Mouse (Mus musculus): Measurements from ENCODE around the gene Rnf115.
"Not testable (repeated sequence)": the region's sequence is repeated elsewhere in the genome, so short reads cannot be mapped to it uniquely, and the experiment has no call there.

Rnf115 gene

GRCm38 (mm10) chr3:96707903-96708683 lies 19.4 kb upstream of the Rnf115 start, which contains the start of gene Nudt17:
TSS of gene Nudt17 (minus strand) at chr3:96708562.
- peak in 1 of 2 experiments; percentile 77 for DNase-seq (ENCODE audit: low spot score in 2 of 2)

- no peak for DNase-seq (ENCODE audit: low spot score in 2 of 2)
These were observed 18.8 kb upstream of the Rnf115 start for GRCm38 (mm10) chr3:96708684-96709064.

GRCm38 (mm10) chr3:96714286-96714685 lies 13.2 kb upstream of the Rnf115 start:
- no peak for DNase-seq (ENCODE audit: low spot score in 2 of 2)

DNA sequence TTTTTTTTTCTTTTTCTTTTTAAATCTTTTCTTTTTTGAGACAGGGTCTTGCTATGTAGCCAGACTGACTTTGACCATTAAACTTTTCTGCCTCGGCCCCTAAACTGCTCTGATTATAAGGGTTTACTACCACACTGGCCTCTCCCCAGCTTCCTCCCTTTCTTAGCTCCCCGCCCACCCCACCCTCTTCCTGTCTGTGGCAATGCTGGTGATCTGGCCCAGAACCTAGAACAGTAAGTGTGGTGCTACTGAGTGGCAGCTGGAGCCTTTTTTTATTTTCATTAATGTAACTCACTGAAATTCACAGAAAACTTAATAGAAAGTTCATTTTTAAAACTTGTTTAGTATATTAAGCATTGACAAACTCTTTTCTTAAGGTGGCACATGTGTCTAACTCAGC lies 11.6 kb upstream of the Rnf115 start:
- no peak for DNase-seq (ENCODE audit: low spot score in 2 of 2)

DNA sequence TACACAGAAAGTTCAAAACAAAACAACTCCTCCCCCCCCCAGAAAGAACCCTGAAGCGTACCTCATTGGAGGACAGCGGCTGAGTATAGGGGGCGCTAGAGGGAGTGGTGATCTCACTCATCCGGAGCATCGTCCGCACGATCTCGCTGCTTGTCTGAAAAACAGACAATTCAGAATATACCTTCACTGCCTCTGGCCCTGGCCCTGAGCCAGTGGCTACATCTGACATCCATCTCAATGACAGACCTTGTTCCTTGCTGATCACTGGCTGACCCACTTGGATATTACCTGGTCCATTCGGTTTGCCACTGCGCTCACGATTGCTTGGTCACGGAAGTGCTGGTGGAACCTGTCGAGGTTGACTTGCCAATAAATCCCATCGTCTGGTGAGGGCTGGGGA lies 8.3 kb upstream of the Rnf115 start:
- DNase-seq (ENCODE audit: low spot score in 2 of 2): no peak

GRCm38 (mm10) chr3:96727828-96728633 lies 567 bp downstream of the Rnf115 start:
- DNase-seq (ENCODE audit: low spot score in 2 of 2): no peak

DNA sequence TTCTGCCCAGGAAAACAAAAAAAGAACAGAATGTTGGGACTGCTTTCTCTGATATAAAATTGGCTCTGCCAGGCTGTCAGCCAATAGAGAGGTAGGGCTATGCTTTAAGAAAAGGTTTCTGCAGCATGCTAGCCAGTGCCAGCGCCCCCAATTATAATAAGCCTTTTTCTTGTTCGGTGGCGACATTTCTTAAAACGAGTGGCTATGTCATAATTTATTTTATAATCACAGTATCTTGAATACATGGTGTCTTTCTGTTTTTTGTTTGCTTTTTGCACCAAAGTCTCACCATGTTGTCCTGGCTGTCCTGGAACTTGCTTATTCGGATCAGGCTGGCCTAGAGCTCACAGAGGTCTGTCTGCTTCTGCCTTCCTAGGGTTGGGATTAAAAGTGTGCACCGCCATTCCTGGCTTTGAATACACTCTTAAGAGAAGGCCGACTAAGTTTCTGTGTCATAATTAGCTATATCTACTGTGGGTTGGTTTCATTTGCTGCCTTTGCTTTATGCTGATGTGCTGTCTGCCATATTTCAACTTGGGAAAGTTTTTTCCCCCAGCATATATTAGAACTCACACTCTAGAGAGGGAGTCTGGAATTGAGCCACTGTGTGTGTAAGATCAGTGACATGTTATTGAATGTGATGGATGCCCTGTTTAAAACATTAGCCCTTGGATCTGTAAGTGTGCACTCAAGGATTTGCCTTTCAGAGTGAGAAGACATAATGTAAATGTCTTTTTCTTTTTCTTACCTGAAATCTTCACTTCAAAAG lies 1.4 kb downstream of the Rnf115 start:
- no peak for DNase-seq (ENCODE audit: low spot score in 2 of 2)

DNA sequence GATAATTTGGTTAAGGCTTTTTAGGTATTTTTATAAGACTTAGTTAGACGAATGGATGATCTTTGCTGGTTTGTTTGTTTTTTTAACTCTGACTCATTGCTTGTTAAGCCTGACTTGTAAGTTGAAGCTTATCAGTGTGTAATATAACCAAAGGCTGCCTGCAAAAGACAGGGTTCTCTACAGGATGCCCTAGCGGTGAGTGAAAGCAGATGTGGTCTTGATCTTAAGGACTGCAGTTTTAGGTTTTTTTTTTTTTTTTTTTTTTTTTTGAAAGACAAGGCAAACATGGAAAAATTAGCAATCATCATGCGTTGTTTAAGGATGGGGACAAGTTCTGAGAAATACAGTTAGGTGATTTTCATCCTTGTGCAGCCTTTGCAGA lies 1.9 kb downstream of the Rnf115 start:
- no peak for DNase-seq (ENCODE audit: low spot score in 2 of 2)

DNA sequence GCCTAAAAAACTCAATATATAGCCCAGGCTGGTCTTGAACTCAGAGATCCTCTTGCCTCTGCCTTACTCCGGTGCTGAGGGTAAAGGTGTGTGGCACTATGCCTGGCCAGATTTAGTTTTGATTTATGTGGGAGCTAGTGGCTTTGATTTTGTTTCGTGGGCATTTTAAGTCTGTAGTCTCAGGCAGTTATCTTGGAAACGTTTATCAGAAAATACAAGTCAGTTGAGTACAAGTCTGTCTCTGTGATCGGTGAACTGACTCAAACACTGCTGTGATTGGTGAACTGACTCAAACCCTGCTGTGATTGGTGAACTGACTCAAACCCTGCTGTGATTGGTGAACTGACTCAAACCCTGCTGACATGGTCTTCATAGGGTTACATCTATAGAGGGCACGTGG lies 3.3 kb downstream of the Rnf115 start:
- no peak for DNase-seq (ENCODE audit: low spot score in 2 of 2)

GRCm38 (mm10) chr3:96733984-96734383 lies 6.5 kb downstream of the Rnf115 start:
- no peak for DNase-seq (ENCODE audit: low spot score in 2 of 2)

DNA sequence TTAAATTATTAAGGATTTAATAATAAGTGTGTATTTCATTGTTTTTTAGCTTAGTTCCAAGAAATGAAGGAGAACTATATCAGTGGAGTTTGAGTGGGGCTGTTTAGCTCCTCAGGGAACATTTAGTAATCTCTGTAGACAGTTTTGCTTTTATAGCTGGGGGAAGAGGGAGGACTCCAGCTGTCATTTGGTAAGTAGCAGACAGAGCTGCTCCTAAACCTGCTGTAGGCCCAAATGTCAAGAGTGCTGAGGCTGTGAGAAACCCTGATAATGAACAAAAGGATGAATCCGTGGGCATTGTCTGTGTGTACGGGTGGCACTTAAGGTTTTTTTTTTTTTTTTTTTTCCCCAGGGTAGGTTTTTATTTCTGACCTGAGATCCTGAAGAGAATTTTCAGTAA lies 7.7 kb downstream of the Rnf115 start:
- no peak for DNase-seq (ENCODE audit: low spot score in 2 of 2)

DNA sequence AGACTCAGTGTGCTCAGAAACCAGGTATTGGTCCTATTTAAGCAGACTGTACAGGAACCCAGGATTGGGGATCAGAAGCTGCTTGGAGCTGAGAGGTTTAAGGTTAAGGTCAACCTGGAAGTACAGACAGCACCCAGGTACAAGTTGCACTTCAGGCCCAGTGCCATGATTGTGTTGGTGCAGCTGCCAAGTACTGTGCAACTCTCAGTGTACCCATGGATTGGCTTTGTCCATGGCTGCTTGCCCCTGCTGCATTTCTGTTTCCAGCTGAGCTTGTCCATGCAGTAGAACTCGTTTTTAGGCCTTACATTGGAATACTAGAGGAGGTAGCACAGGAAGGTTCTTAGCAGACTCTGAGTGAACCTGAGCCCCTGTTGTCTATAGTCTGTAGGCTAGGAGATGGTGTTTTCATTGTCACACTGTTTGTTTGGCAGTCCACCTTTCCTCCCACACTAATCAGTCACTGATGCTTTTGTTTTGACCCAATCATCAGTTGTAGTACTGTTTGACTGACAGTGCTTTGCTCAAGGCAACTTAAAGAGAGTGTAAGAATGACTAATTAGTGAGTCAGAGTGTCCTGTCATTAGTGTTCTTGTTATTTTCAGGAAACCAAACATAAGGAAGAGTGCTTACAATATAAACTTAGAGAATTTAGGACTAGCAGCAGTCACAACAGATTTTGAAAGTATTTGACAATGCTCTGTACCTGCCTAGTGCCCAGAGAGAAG lies 9.7 kb downstream of the Rnf115 start:
- no peak for DNase-seq (ENCODE audit: low spot score in 2 of 2)

DNA sequence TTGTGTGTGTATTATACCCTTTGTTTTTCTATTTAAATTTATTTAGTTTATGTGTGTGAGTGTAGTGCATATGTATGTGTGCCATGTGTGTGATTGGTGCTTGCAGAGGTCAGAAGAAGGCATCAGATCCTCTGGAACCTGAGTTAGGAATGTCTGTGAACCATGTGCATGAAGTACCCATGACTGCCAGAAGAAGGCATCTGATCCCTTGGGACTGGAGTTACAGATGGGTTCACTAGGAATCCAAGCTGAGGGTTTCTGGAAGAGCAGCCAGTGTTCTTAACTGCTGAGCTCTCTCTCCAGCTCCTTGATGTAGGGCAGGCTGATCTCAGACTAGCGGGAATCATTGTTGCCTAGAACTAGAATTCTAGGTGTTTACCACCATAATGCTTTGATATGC lies 10.5 kb downstream of the Rnf115 start:
- DNase-seq (ENCODE audit: low spot score in 2 of 2): no peak

DNA sequence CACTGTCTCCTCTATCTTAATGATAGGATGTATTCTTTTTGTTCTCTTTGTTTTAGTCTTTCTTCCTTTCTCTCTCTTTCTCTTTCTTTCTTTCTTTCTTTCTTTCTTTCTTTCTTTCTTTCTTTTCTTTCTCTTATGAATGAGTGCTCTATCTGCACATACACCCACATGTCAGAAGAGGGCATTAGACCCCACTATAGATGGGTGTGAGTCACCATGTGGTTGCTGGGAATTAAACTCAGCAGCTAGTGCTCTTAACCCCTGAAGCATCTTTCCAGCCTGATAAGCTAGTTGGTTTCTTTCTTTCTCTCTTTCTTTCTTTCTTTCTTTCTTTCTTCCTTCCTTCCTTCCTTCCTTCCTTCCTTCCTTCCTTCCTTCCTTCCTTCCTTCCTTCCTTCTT lies 12.8 kb downstream of the Rnf115 start:
- DNase-seq (ENCODE audit: low spot score in 2 of 2): not testable (repeated sequence)

GRCm38 (mm10) chr3:96744348-96744747 lies 16.9 kb downstream of the Rnf115 start:
- DNase-seq (ENCODE audit: low spot score in 2 of 2): no peak

DNA sequence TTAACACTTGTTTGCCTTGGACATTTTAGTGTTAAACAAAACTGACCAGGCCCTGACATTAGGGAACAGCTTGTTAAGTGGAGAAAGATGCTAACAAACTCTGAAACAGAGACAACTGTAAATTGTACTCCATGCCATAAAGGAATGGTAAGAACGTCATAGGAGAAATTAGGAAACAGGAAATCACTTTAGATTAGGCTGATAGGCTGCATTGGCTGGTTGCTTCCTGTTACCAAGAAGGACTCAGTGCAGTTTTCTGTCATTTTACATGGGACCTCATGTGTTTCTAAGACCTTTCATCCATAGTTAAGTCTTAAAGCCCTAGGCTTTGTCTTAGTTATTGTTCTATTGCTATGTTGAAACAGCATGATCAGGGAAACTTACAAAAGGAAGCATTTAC lies 19.4 kb downstream of the Rnf115 start:
- no peak for DNase-seq (ENCODE audit: low spot score in 2 of 2)

GRCm38 (mm10) chr3:96755935-96756334 lies 28.5 kb downstream of the Rnf115 start:
- DNase-seq (ENCODE audit: low spot score in 2 of 2): no peak

GRCm38 (mm10) chr3:96757691-96758090 lies 30.2 kb downstream of the Rnf115 start:
- no peak for DNase-seq (ENCODE audit: low spot score in 2 of 2)

DNA sequence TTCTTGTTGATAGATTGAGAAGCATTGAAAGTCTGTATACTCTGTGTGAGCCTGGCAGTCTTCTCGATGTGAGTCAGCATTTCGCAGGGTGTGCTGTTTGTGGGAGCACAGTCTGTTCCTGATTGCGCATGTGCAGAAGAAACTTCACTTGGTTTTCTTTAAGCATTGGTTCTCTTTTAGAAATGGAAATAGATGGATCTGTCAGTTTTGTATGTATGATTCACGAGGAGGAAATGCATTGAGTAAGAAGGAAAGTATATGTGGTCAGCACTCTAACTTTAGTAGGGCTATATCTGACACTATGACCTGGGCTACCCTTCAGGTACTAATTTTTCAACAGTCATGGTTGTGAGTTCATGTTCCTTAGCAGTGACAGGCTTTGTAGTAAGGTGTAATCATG lies 32.2 kb downstream of the Rnf115 start:
- no peak for DNase-seq (ENCODE audit: low spot score in 2 of 2)

DNA sequence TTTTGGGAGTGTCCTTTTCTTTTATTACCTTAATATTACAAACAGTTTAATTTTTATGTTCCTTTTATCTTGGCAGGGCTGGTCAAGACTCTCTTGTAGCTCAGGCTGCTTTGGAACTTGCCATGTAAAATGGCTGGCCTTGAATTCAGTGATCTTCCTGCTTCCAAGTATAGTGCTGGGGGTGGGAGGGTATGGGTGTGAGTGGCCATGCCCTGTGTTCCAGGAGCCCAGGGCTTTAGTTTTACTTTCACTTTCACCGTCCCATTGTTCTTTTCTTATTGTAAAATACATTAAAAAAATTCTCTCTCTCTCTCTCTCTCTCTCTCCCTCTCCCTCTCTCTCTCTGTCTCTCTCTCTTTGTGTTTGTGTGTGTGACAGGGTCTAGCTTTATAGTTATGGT lies 37.1 kb downstream of the Rnf115 start:
- DNase-seq (ENCODE audit: low spot score in 2 of 2): no peak

- DNase-seq (ENCODE audit: low spot score in 2 of 2): no peak
These were observed 42.5 kb downstream of the Rnf115 start for GRCm38 (mm10) chr3:96769971-96770370.

DNA sequence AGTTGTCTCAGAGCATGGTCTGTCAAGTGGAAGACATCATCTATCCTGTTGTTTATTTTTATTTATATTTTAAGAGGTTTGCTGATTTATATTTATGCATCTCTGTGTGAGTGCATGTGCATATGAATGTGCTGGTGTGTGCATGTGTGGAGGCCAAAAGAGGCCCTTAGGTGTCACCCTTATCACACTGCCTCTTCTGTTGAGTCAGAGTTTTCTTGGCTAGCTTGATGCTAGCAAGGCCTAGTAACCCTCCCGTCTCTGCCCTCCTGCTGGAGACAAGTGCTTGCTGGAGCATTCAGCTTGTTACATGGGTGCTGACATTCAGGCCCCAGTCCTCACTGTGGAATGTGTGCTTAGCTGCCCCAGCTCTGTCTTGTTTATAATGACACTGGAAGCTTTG lies 45.5 kb downstream of the Rnf115 start:
- no peak for DNase-seq (ENCODE audit: low spot score in 2 of 2)
